Mouse (Mus musculus) neural tube, embryonic 15.5 days (tissue): ENCODE measurements around the gene Neurl1b. TPM values are rescaled to one million over a fixed set of nuclear protein-coding genes. Genes with fewer than 3 reads are reported as not detected.

Experiments used
- ATAC-seq: fragments of 200-750 bp; cut with Nextera tagmentation; 2 replicates; pipeline ENCODE4 v1.8.0; 2017; ENCODE audit warnings: mild to moderate bottlenecking, moderate TSS enrichment, moderate library complexity; ENCODE audit not compliant: low FRiP score
- H3K27ac ChIP-seq: fragments of 300-500 bp; sonication (generic); replicated peaks from 2 replicates; pipeline ENCODE4 v1.5.1; 2015; ENCODE audit warnings: mild to moderate bottlenecking, inconsistent platforms
- H3K27me3 ChIP-seq: fragments of 300-500 bp; sonication (generic); replicated peaks from 2 replicates; pipeline ENCODE4 v1.6.1; 2015; ENCODE audit warnings: inconsistent platforms
- H3K36me3 ChIP-seq: fragments of 300-500 bp; sonication (generic); 2 replicates; pipeline ENCODE4 v1.6.1; 2015; ENCODE audit warnings: inconsistent platforms
- H3K4me1 ChIP-seq: fragments of 300-500 bp; sonication (generic); 2 replicates; pipeline ENCODE4 v1.6.1; 2015; ENCODE audit warnings: inconsistent platforms
- H3K4me2 ChIP-seq: fragments of 300-500 bp; sonication (generic); 2 replicates; pipeline ENCODE4 v1.6.1; 2015; ENCODE audit warnings: inconsistent platforms, mild to moderate bottlenecking, moderate library complexity
- H3K4me3 ChIP-seq: fragments of 300-500 bp; sonication (generic); replicated peaks from 2 replicates; pipeline ENCODE4 v1.5.1; 2015; ENCODE audit warnings: mild to moderate bottlenecking, inconsistent platforms
- H3K9ac ChIP-seq: fragments of 300-500 bp; sonication (generic); replicated peaks from 2 replicates; pipeline ENCODE4 v1.6.1; 2015; ENCODE audit warnings: mild to moderate bottlenecking, inconsistent platforms
- H3K9me3 ChIP-seq: fragments of 300-500 bp; sonication (generic); replicated peaks from 2 replicates; pipeline ENCODE4 v1.6.1; 2016; ENCODE audit warnings: inconsistent platforms
- WGBS: fragments of 180-500 bp; shearing (Covaris S2); methylation state at CpG from one replicate; pipeline ENCODE4 v1.1.7; 2015; ENCODE audit warnings: mixed read lengths; 5-methylcytosine and 5-hydroxymethylcytosine counted together
- polyA plus RNA-seq: library from polyadenylated mRNA; unstranded; fragments of >200 nt; fragmentation: Nextera tagmentation; extraction: Ambion mirVana; gene quantifications from 2 replicates; pipeline ENCODE4 v1.2.1, GENCODE M21; 2015

Gene Neurl1b
- polyA plus RNA-seq, 1 experiment from 2014 or later: 1.3 TPM

DNA sequence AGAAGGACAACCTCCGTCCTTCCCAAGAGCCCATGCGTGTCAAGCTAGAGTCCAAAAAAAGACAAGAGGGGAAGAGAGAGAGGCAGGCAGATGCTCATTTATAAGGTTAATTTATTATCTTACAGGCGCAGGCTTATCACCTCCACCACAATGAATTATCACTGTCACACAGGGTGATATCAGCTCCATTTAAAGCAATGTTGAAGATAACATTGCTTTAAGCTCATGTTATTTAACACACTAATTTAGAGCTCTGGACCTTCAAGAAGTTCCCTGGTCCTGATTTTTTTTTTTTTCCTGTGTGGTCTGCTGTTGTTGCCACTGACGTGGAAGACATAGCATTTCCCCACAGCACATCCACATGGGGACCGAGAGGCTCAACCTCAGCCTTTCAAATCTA is 1.7 kb upstream of the Neurl1b start:
- H3K4me2 ChIP-seq: no peak overlapping the region
- WGBS: 83% methylated on average over 5 of the region's 5 CpGs
- H3K9ac ChIP-seq: no peak overlapping the region
- peaks cover 22% of the 10 kb centered on the region for H3K4me1 ChIP-seq
- no peak overlapping the region for H3K27ac ChIP-seq
- no peak overlapping the region for H3K4me3 ChIP-seq
- H3K27me3 ChIP-seq: peaks cover 43% of the 10 kb centered on the region
- no peak for ATAC-seq
- H3K36me3 ChIP-seq: no peaks in the 10 kb centered on the region
- H3K9me3 ChIP-seq: no peaks in the 10 kb centered on the region

DNA sequence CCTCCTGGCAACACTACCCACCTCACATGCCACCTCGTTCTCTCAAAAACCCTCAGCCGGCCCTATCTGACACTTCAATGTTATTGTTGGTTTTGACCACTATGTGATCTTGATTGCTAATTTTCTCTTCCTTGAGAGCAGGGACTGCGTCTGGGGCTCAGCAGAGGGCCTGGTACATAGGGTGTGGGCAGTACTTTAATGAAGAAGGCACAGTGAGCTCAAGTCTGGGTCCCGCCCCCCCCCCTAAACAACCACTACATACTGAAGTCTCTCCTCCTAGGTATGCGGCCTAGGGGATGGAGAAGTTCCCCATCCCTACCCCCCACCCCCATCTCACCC is 476 bp upstream of the Neurl1b start:
- no peak overlapping the region for H3K27ac ChIP-seq
- H3K9me3 ChIP-seq: no peaks in the 10 kb centered on the region
- peaks cover 22% of the 10 kb centered on the region for H3K4me1 ChIP-seq
- whole genome bisulfite sequencing: 25% methylated on average over 5 of the region's 5 CpGs
- H3K36me3 ChIP-seq: no peaks in the 10 kb centered on the region
- H3K9ac ChIP-seq: peak overlapping the region; percentile 61; the same call in 1 of the 2 replicates
- no peak for ATAC-seq
- H3K27me3 ChIP-seq: peaks cover 43% of the 10 kb centered on the region
- H3K4me2 ChIP-seq: peak overlapping the region; percentile 95
- H3K4me3 ChIP-seq: peak overlapping the region; percentile 66

DNA sequence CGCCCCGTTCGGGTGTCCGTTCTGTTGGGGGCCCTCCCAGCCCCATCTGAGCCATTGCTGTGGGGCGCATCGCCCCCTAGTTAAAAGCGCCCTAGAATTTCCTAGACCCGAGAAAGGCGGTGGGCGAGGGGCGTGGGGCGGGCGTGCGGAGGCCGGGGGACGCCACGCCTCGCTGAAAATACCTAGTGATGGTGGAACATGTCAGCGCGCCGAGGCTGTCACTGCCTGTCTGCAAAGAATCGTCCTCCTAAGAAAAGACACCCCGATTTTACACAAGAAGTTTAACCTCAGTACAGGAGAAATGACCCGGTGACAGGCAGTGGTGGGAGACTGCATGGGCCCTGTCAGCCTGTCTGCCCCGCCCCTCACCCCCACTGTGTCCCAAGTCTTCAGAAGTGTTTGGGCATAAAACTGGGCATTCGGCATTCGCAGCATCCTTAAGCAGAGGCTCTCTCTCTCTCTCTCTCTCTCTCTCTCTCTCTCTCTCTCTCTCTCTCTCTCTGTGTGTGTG is 781 bp downstream of the Neurl1b start:
- H3K4me3 ChIP-seq: peak overlapping the region; percentile 66
- H3K9me3 ChIP-seq: no peaks in the 10 kb centered on the region
- H3K4me2 ChIP-seq: peak overlapping the region; percentile 95
- H3K27me3 ChIP-seq: peaks cover 35% of the 10 kb centered on the region
- whole genome bisulfite sequencing: under 1% methylated on average over 27 of the region's 27 CpGs
- H3K9ac ChIP-seq: peak overlapping the region; percentile 61
- peak overlapping the region; percentile 64 for H3K27ac ChIP-seq
- H3K4me1 ChIP-seq: peaks cover 22% of the 10 kb centered on the region
- peak; percentile 33; the same call in 1 of the 2 replicates for ATAC-seq
- no peaks in the 10 kb centered on the region for H3K36me3 ChIP-seq

DNA sequence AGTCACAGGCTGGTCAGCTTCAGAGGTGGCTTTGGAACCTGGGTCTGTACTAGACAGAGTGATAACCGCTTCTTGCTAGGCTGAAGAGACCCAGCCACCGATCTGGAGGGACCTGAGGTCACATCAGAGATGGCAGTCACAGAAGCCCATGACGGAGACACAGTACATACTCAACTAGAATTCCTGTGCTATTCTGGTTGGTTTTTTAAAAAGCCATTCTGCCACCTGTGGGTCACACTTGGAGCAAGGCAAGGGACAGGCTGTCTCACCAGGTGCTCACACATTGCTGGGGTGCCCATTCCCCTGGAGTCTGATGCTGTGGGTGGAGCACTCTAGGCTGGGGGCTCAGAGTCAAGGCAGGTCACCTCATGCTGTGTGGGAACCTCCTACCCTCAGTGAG is 1.5 kb downstream of the Neurl1b start:
- H3K36me3 ChIP-seq: no peaks in the 10 kb centered on the region
- peak overlapping the region; percentile 95 for H3K4me2 ChIP-seq
- no peak overlapping the region for H3K27ac ChIP-seq
- ATAC-seq: no peak
- H3K4me1 ChIP-seq: peaks cover 22% of the 10 kb centered on the region
- peaks cover 35% of the 10 kb centered on the region for H3K27me3 ChIP-seq
- no peak overlapping the region for H3K9ac ChIP-seq
- WGBS: 67% methylated on average over 3 of the region's 3 CpGs
- peak overlapping the region; percentile 66 for H3K4me3 ChIP-seq
- no peaks in the 10 kb centered on the region for H3K9me3 ChIP-seq

DNA sequence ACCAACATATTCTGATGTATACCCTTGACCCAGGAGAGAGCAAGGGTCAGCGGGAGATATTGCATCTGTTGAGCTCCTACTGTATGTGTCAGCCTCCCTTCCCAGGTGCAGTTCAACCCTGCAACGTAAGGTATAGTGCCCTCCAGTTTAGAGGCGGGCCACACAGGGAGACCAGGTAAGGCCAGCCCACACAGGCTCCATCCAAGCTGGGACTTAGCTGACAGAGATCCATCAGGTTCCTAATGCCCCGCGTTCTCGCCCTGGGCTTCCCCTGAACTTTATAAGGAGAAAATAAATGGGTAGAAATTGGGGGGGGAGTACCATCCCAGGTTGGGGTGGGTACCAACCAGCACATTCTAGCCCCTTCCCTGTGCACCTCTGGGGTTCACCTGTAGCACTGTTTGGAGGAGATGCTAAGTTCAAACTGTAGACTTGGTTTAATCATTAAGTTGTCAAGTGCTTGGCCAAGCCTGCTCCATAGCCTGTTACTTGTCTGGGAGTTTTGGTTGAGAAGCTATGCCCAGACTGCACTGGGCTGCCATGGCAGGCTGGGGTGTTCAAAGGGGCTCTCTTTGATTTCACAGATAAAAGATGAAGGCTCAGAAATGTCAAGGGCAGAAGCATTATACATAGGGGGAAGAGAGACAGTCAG is 3.3 kb downstream of the Neurl1b start:
- H3K27me3 ChIP-seq: peaks cover 23% of the 10 kb centered on the region
- no peaks in the 10 kb centered on the region for H3K36me3 ChIP-seq
- WGBS: 86% methylated on average over 6 of the region's 6 CpGs
- no peak overlapping the region for H3K9ac ChIP-seq
- H3K9me3 ChIP-seq: no peaks in the 10 kb centered on the region
- no peak overlapping the region for H3K4me3 ChIP-seq
- H3K27ac ChIP-seq: no peak overlapping the region
- H3K4me2 ChIP-seq: no peak overlapping the region
- H3K4me1 ChIP-seq: peaks cover 22% of the 10 kb centered on the region
- no peak for ATAC-seq

DNA sequence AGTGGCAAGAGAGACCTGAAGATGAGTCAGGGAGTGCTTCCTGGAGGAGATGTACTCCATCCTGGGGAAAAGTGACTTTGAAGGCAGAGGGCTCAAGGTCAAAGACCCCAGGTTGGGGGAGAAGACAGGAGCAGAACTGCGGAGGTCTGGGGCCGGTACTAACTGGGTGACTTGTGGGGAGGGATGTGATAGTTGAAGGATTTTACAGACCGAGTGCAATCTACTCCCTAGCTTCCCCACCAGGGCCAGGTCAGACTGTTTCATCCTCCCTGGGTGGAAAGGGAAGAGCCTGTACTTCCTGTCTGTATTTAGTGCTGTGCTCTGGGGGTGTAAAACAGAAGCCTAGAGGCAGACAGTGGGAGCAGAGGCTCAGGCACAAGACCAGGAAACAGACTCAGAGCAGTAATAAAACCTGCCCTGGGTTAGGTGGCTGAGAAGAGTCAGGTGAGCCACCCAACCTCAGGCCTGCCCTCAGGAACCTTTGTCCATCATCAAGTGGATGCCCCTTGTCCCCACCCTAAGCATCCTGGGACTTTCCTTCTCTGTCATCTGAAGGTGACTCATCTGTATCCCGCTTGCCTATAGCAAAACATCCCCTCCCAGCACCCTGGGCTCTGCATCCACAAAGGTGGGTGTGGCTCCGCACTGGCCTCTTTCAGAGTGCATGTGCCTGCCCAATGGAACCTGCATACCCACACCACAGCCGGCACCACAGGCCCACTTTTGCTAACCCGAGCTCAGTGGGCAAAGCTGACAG is 6.0 kb downstream of the Neurl1b start:
- H3K9me3 ChIP-seq: no peaks in the 10 kb centered on the region
- no peak for ATAC-seq
- no peak overlapping the region for H3K9ac ChIP-seq
- H3K4me2 ChIP-seq: no peak overlapping the region
- H3K36me3 ChIP-seq: no peaks in the 10 kb centered on the region
- H3K27ac ChIP-seq: no peak overlapping the region
- 81% methylated on average over 7 of the region's 7 CpGs for WGBS
- peaks cover 24% of the 10 kb centered on the region for H3K4me1 ChIP-seq
- H3K4me3 ChIP-seq: no peak overlapping the region
- peaks cover 10% of the 10 kb centered on the region for H3K27me3 ChIP-seq

DNA sequence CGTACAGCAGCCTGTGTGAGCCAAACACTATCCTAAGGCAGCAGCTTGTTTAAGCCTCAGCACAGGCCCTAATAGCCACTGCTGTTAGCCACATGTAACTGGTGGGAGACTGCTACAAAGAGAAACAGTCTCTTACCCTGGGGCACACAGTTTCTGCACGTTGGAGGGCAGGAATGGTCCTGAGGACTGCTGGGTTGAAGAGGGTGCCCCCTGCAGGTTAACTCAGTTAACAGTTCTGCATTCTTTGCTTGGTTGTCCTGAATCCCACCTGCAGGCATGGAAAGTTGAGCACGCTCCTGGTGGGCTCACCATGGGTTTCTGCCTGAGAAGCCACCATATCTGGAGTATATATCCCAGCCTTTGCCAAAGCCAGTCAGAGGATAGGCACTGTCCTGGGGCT is 6.9 kb downstream of the Neurl1b start:
- WGBS: 53% methylated on average over 3 of the region's 3 CpGs

DNA sequence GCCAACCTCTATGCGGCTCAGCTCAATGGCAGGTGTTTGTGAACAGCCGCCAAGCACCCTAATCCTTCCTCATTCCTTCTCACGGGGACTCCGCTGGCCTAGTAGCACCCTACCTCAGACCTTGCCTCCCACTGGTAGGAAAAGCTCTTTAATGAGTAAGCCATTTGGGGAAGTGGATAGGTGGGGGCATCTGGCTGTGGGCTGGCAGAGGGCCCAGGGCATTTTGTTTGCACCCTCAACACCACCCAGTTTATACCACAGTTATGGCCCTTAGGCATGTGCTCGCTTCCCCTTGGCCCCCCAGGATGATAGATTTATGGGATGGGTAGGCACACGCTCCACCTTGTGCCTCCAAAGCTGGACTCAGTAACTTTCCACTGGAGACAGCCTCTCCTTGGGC is 7.8 kb downstream of the Neurl1b start:
- Histone ChIP-seq H3K4me2 (no peak overlapping the region), H3K27ac (no peak overlapping the region), H3K4me1 (peaks cover 18% of the 10 kb centered on the region), H3K27me3 (0 out of 2 replicates have a peak, but pooled peaks cover 5% of the 10 kb centered on the region), H3K9me3 (no peaks in the 10 kb centered on the region), H3K36me3 (no peaks in the 10 kb centered on the region), H3K4me3 (no peak overlapping the region), H3K9ac (no peak overlapping the region)
- WGBS: 87% methylated on average over 6 of the region's 6 CpGs
- no peak for ATAC-seq

More for the DNA sequence above, 6.9 kb downstream of the Neurl1b start:
- Histone ChIP-seq H3K4me2 (no peak overlapping the region), H3K27me3 (peaks cover 10% of the 10 kb centered on the region), H3K9ac (no peak overlapping the region), H3K27ac (no peak overlapping the region), H3K36me3 (no peaks in the 10 kb centered on the region), H3K9me3 (no peaks in the 10 kb centered on the region), H3K4me1 (peaks cover 18% of the 10 kb centered on the region), H3K4me3 (no peak overlapping the region)
- no peak for ATAC-seq

DNA sequence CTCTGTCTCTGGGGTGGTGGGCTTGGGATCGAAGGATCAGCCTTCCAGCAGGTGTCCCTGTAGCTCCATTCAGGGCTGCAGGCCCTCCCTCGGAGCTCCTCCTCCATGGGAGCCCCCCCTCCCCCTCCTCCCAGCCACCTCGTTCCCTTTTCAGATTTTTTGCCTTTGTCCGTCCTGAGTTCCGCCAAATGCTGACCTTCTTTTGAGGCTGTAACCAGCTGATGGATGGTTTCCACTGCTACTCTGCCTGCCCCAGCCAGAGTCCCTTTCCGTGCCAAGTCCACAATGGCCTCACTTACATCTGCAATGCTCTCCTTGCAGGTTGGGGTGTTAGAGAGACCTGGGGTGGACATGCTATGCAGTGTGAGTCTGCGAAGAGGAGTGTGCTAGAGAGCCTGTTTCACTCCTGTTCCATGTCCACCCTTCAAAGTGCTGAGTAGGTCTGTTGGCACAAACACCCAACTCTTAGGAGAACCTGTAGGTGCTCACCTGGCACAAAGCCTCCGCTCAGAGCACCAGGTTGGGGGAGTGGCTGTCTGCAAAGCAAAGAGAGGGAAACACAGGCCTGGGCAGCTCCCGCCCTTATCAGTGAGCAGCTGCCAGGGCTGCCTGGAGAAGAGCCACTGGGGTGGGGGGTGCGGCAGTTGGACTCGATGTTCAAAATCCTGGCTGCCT is 9.5 kb downstream of the Neurl1b start:
- WGBS: 35% methylated on average over 11 of the region's 11 CpGs
- Histone ChIP-seq H3K36me3 (no peaks in the 10 kb centered on the region), H3K27ac (peak overlapping the region; percentile 37; the same call in 1 of the 2 replicates), H3K4me2 (no peak overlapping the region), H3K9me3 (no peaks in the 10 kb centered on the region), H3K4me3 (no peak overlapping the region), H3K4me1 (peaks cover 18% of the 10 kb centered on the region), H3K27me3 (no peaks in the 10 kb centered on the region), H3K9ac (no peak overlapping the region)
- no peak for ATAC-seq

DNA sequence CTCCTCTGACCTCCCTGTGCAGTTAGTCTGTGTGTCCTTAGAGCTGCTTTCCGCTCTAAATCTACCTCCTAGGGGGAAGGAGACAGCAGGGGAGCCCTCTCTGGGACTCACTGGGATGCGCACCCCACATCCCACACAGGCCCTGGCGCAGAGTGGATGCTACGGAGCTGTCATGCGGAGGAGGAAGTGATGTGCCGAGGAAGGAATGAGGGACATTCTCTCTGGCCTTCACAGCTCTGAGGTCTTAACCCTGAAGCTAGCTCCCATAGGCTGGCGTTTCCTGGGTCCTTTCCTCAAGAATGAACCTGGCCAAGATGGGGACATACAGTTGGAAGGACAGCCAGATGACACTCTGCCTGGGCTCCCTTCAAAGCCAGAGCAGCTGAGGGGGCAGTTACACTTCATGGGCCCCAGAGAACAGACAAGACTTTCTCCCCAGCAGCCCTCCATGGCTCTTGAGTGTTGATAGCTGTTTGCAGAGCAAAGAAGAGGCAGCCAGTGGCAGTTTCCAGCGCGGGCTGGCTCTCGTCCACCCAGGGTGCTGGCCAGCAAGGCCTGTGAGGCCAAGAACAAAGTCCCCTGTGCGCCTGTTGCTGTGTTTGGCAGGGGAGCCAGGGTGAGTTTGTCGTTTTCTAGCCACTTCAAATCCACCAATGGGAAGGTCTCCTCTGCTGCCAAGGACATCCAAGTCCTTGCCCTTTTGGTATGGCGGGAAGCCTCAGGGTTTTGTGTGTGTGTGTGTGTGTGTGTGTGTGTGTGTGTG is 10.5 kb downstream of the Neurl1b start:
- H3K4me1 ChIP-seq: peaks cover 18% of the 10 kb centered on the region
- WGBS: 72% methylated on average over 13 of the region's 13 CpGs
- H3K9me3 ChIP-seq: no peaks in the 10 kb centered on the region
- no peaks in the 10 kb centered on the region for H3K27me3 ChIP-seq
- peak overlapping the region; percentile 37 for H3K27ac ChIP-seq
- no peak overlapping the region for H3K4me2 ChIP-seq
- H3K4me3 ChIP-seq: no peak overlapping the region
- ATAC-seq: no peak; the same call in 1 of the 2 replicates
- H3K36me3 ChIP-seq: no peaks in the 10 kb centered on the region
- H3K9ac ChIP-seq: no peak overlapping the region

DNA sequence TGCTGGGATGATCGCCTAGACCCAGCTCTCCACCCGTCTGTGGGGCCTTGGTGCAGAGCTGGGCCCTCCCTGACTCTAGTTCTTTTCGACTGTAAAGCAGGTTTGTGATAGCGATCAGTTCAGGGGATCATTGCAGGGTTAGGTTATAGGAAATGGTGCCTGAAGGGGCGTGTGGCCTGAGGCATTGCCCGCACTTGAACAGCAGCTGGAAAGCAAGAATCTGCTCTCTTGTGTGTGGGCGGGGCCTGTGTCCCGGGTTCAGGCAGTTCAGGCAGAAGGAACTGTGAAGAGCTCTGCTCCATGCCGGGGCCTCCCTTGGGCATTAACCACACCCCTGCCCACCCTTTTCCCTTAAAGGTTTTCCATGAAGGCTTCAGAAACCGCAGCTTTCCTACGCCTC is 18.7 kb downstream of the Neurl1b start:
- Histone ChIP-seq H3K9ac (no peak overlapping the region), H3K4me3 (no peak overlapping the region), H3K36me3 (peaks cover 5% of the 10 kb centered on the region; the same call in 1 of the 2 replicates), H3K27me3 (peaks cover 21% of the 10 kb centered on the region), H3K27ac (no peak overlapping the region), H3K9me3 (no peaks in the 10 kb centered on the region), H3K4me1 (no peaks in the 10 kb centered on the region), H3K4me2 (no peak overlapping the region)
- 59% methylated on average over 11 of the region's 11 CpGs for WGBS
- ATAC-seq: no peak
